Mouse (Mus musculus): Measurements from ENCODE around the gene Cfp.

The Cfp gene

GRCm38 (mm10) chrX:20931364-20931763, at the start of gene Cfp:
Cfp (minus strand) TSS chrX:20931555.
- peak; percentile 35 for DNase-seq

GRCm38 (mm10) chrX:20980901-20981300, 49.5 kb upstream of the Cfp start:
- no peak for DNase-seq

- DNase-seq: peak; percentile 93
Observed at GRCm38 (mm10) chrX:20961477-20962378, 30.4 kb upstream of the Cfp start, which contains the start of gene Uxt. Uxt (minus strand) TSS chrX:20962017.

GRCm38 (mm10) chrX:20950191-20950880, 19.0 kb upstream of the Cfp start, which contains the start of gene Elk1:
Elk1 (minus strand) TSS chrX:20950608.
- DNase-seq: peak; percentile 91

- peak; percentile 74 for DNase-seq
Observed at GRCm38 (mm10) chrX:20946055-20946454, 14.7 kb upstream of the Cfp start.

GRCm38 (mm10) chrX:20931963-20932362, 608 bp upstream of the Cfp start:
- DNase-seq: peak; percentile 54

- DNase-seq: peak; percentile 11
Observed at GRCm38 (mm10) chrX:20929859-20930258, 1.5 kb downstream of the Cfp start.

- DNase-seq: no peak
Observed at GRCm38 (mm10) chrX:20924976-20925375, 6.4 kb downstream of the Cfp start.

- no peak for DNase-seq
Observed at GRCm38 (mm10) chrX:20923506-20923905, 7.8 kb downstream of the Cfp start.

- DNase-seq: no peak
Observed at GRCm38 (mm10) chrX:20921366-20921765, 10.0 kb downstream of the Cfp start.

GRCm38 (mm10) chrX:20920844-20921364, 10.5 kb downstream of the Cfp start, which contains the start of gene Syn1:
Syn1 (minus strand) TSS chrX:20921004.
- DNase-seq: peak; percentile 83

- peak; percentile 8 for DNase-seq
Observed at GRCm38 (mm10) chrX:20920249-20920843, 11.0 kb downstream of the Cfp start.

GRCm38 (mm10) chrX:20915075-20915474, 16.3 kb downstream of the Cfp start:
- no peak for DNase-seq

- DNase-seq: no peak
Observed at GRCm38 (mm10) chrX:20913726-20914125, 17.6 kb downstream of the Cfp start.

- DNase-seq: no peak
Observed at GRCm38 (mm10) chrX:20910074-20910473, 21.3 kb downstream of the Cfp start.

All from lung, postnatal 36 days (tissue).